Mouse (Mus musculus): ENCODE data around the gene Pink1.

GRCm38 (mm10) chr4:138362883-138363282 lies 36.8 kb upstream of the Pink1 start:
- TF ChIP-seq CTCF (IDR thresholded peaks at IDR 0.05; ENCODE audit: control insufficient read depth, insufficient read depth, insufficient read length) (no peak), USF1 (IDR thresholded peaks at IDR 0.05; ENCODE audit: low read depth) (no peak), MAX (IDR thresholded peaks at IDR 0.05) (no peak), CEBPB (IDR thresholded peaks at IDR 0.05; ENCODE audit: low read depth) (no peak), MYOG (IDR thresholded peaks at IDR 0.05; ENCODE audit: control insufficient read depth, extremely low read depth, insufficient read length) (no peak)
